Mouse (Mus musculus) NIH3T3 (cell line): ENCODE measurements at regions not wholly inside any gene's neighbourhood (a gene's known extent, or its start where the extent isn't known, plus 50 kb on each side); places are given as distances from the start of the nearest gene placed in this dataset.
A peak's percentile ranks its signal among the peaks of the same experiment; 100 is the strongest.

Experiments
- DNase-seq: peaks from one replicate; pipeline ENCODE4 v3.0.0-alpha.2; 2012; ENCODE audit warnings: low read depth

- DNase-seq, result no peak
Observed at GRCm38 (mm10) chr11:92858170-92858569, 239.7 kb upstream of the Car10 start.

GRCm38 (mm10) chr11:92889693-92890454 is 208.0 kb upstream of the Car10 start:
- peak; percentile 93 for DNase-seq

- DNase-seq, result no peak
Observed at GRCm38 (mm10) chr11:92899296-92899695, 198.5 kb upstream of the Car10 start.
